Mouse (Mus musculus): Measurements from ENCODE around the gene Adamts2. TPM values are rescaled to one million over a fixed set of nuclear protein-coding genes. Genes with fewer than 3 reads are reported as not detected.

Adamts2 gene
- polyA plus RNA-seq, 1 experiment from 2014 or later, result 7.5 TPM

- Histone ChIP-seq H3K27me3 (replicated peaks) (peaks cover 52% of the 10 kb centered on the region), H3K36me3 (no peaks in the 10 kb centered on the region), H3K4me3 (no peak overlapping the region), H3K4me1 (replicated peaks) (peaks cover 27% of the 10 kb centered on the region), H3K27ac (ENCODE audit: poor library complexity, severe bottlenecking) (no peak overlapping the region), H3K9me3 (replicated peaks) (peaks cover 10% of the 10 kb centered on the region; the same call in 1 of the 2 replicates), H3K4me2 (no peak overlapping the region), H3K9ac (no peak overlapping the region)
- WGBS, result 69% methylated on average over 5 of the region's 5 CpGs
- no peak for ATAC-seq (ENCODE audit: insufficient number of reproducible peaks, low FRiP score)
Observed at GRCm38 (mm10) chr11:50847047-50847446, 245.2 kb downstream of the Adamts2 start.

- ATAC-seq (ENCODE audit: insufficient number of reproducible peaks, low FRiP score), result no peak
- no peak overlapping the region for H3K4me3 ChIP-seq
- peaks cover 10% of the 10 kb centered on the region; the same call in 1 of the 2 replicates for H3K9me3 ChIP-seq (replicated peaks)
Observed at GRCm38 (mm10) chr11:50848520-50849137, 246.7 kb downstream of the Adamts2 start.

GRCm38 (mm10) chr11:50849310-50849709 is 247.4 kb downstream of the Adamts2 start:
- WGBS, result 3% methylated on average over 10 of the region's 10 CpGs

More at GRCm38 (mm10) chr11:50848520-50849137, 246.7 kb downstream of the Adamts2 start:
- peaks cover 65% of the 10 kb centered on the region for H3K27me3 ChIP-seq (replicated peaks)
- no peak overlapping the region for H3K9ac ChIP-seq
- no peaks in the 10 kb centered on the region for H3K36me3 ChIP-seq
- WGBS, result 26% methylated on average over 3 of the region's 3 CpGs
- no peak overlapping the region for H3K27ac ChIP-seq (ENCODE audit: poor library complexity, severe bottlenecking)
- H3K4me2 ChIP-seq, result peak overlapping the region; percentile 75; the same call in 1 of the 2 replicates
- peaks cover 27% of the 10 kb centered on the region for H3K4me1 ChIP-seq (replicated peaks)

GRCm38 (mm10) chr11:50850177-50850735 is 248.4 kb downstream of the Adamts2 start, which contains the start of gene Grm6:
TSS of gene Grm6 (plus strand) at chr11:50850685.
- H3K27me3 ChIP-seq (replicated peaks), result peaks cover 66% of the 10 kb centered on the region
- H3K27ac ChIP-seq (ENCODE audit: poor library complexity, severe bottlenecking), result no peak within 1 kb of the TSS
- H3K9ac ChIP-seq, result peak within 1 kb of the TSS; percentile 3; the same call in 1 of the 2 replicates
- H3K4me3 ChIP-seq, result peak within 1 kb of the TSS; percentile 47
- H3K4me2 ChIP-seq, result peak within 1 kb of the TSS; percentile 75
- ATAC-seq (ENCODE audit: insufficient number of reproducible peaks, low FRiP score), result no peak
- H3K4me1 ChIP-seq (replicated peaks), result peaks cover 27% of the 10 kb centered on the region
- H3K9me3 ChIP-seq (replicated peaks), result peaks cover 10% of the 10 kb centered on the region; the same call in 1 of the 2 replicates
- 2% methylated on average over 11 of the region's 11 CpGs for WGBS
- H3K36me3 ChIP-seq, result no peaks in the 10 kb centered on the region

More at GRCm38 (mm10) chr11:50849310-50849709, 247.4 kb downstream of the Adamts2 start:
- ATAC-seq (ENCODE audit: insufficient number of reproducible peaks, low FRiP score), result no peak
- Histone ChIP-seq H3K36me3 (no peaks in the 10 kb centered on the region), H3K4me1 (replicated peaks) (peaks cover 27% of the 10 kb centered on the region), H3K9ac (no peak overlapping the region), H3K9me3 (replicated peaks) (peaks cover 10% of the 10 kb centered on the region; the same call in 1 of the 2 replicates), H3K27ac (ENCODE audit: poor library complexity, severe bottlenecking) (no peak overlapping the region), H3K27me3 (replicated peaks) (peaks cover 66% of the 10 kb centered on the region), H3K4me2 (peak overlapping the region; percentile 75; the same call in 1 of the 2 replicates), H3K4me3 (no peak overlapping the region)

- Histone ChIP-seq H3K4me3 (peak overlapping the region; percentile 47), H3K36me3 (no peaks in the 10 kb centered on the region), H3K9ac (peak overlapping the region; percentile 3; the same call in 1 of the 2 replicates), H3K9me3 (replicated peaks) (peaks cover 10% of the 10 kb centered on the region; the same call in 1 of the 2 replicates), H3K27me3 (replicated peaks) (peaks cover 60% of the 10 kb centered on the region), H3K27ac (ENCODE audit: poor library complexity, severe bottlenecking) (no peak overlapping the region), H3K4me2 (peak overlapping the region; percentile 75), H3K4me1 (replicated peaks) (peaks cover 27% of the 10 kb centered on the region)
- under 1% methylated on average over 72 of the region's 72 CpGs for WGBS
- no peak for ATAC-seq (ENCODE audit: insufficient number of reproducible peaks, low FRiP score)
Observed at GRCm38 (mm10) chr11:50850989-50851601, 249.2 kb downstream of the Adamts2 start.

Other genes starting within 250 kb of the Adamts2 start
- 0.26 TPM in 1 of 2 replicates, not detected in the other for gene Cby3, start 247.6 kb upstream of the Adamts2 start, polyA plus RNA-seq (2016; fragmentation: Nextera tagmentation; extraction: Ambion mirVana)
- 255 and 272 TPM in 2 replicates for gene Hnrnph1, start 225.1 kb upstream of the Adamts2 start, polyA plus RNA-seq (2016; fragmentation: Nextera tagmentation; extraction: Ambion mirVana)
- 19.6 and 21.8 TPM in 2 replicates for gene Rufy1, start 171.0 kb upstream of the Adamts2 start, polyA plus RNA-seq (2016; fragmentation: Nextera tagmentation; extraction: Ambion mirVana)
- gene Zfp354c, start 225.6 kb downstream of the Adamts2 start, polyA plus RNA-seq (2016; fragmentation: Nextera tagmentation; extraction: Ambion mirVana), result 18.3 and 21.0 TPM in 2 replicates
- 0.30 and 0.47 TPM in 2 replicates for gene Zfp879, start 239.5 kb downstream of the Adamts2 start, polyA plus RNA-seq (2016; fragmentation: Nextera tagmentation; extraction: Ambion mirVana)
- gene Grm6, start 248.6 kb downstream of the Adamts2 start, polyA plus RNA-seq (2016; fragmentation: Nextera tagmentation; extraction: Ambion mirVana), result 0.10 TPM in 1 of 2 replicates, not detected in the other

Measured in heart, embryonic 12.5 days (tissue).